Mouse (Mus musculus): ENCODE measurements around the gene Gna11. TPM values are rescaled to one million over a fixed set of nuclear protein-coding genes. Genes with fewer than 3 reads are reported as not detected.
A peak's percentile ranks its signal among the peaks of the same experiment; 100 is the strongest.

Gna11 gene
- polyA plus RNA-seq, 1 experiment from 2014 or later: 82.9 TPM

DNA sequence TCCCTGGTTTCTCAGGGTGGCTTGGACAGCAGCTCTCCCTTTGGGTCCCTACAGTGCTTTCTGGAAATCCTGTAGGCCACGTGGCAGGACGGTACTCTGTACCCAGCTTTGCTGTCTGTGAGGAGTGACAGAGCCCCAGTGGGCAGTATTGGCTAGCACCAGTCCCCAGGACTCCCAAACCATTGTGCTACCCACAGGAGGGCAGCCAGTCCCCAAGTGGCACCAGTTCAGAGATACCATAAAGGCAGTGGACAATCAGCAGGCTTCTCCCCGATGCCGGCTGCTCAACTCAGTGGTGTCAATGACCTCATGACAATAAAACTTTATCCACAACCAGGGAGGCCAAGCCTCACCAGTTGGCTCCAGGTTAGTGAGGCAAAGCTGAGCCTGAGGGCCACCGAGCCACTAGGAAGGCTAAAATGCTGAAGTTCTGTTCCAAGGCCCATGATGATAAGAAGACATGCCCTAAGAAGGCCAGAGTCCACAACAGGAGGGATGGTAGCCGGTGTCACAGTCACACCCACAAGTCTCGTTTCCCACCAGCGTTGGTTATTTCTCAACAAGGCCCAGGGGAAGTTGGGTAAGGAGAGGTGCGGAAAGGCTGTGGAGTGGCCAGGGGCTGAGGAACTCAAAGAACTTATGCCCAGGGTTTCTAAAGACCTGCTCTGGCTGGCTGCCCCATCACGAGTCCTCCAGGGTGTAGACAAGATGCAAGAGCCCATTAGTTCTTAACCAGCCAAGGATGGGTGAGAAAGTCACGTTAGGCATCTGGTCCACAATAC lies 50.5 kb downstream of the Gna11 start:
- peak overlapping the region; percentile 78 for H3K4me3 ChIP-seq (replicated peaks)
- H3K9me3 ChIP-seq: no peaks in the 10 kb centered on the region
- no peak overlapping the region for H3K27ac ChIP-seq
- peak overlapping the region; percentile 19; the same call in 1 of the 2 replicates for H3K9ac ChIP-seq (replicated peaks)
- ATAC-seq (ENCODE audit: insufficient number of reproducible peaks, insufficient read depth, low FRiP score, low TSS enrichment, low read depth): no peak
- H3K4me1 ChIP-seq (replicated peaks): peaks cover 20% of the 10 kb centered on the region
- 84% methylated on average over 11 of the region's 11 CpGs for WGBS
- no peaks in the 10 kb centered on the region; the same call in 1 of the 2 replicates for H3K27me3 ChIP-seq
- H3K36me3 ChIP-seq: peaks cover 47% of the 10 kb centered on the region
- peak overlapping the region; percentile 98 for H3K4me2 ChIP-seq

DNA sequence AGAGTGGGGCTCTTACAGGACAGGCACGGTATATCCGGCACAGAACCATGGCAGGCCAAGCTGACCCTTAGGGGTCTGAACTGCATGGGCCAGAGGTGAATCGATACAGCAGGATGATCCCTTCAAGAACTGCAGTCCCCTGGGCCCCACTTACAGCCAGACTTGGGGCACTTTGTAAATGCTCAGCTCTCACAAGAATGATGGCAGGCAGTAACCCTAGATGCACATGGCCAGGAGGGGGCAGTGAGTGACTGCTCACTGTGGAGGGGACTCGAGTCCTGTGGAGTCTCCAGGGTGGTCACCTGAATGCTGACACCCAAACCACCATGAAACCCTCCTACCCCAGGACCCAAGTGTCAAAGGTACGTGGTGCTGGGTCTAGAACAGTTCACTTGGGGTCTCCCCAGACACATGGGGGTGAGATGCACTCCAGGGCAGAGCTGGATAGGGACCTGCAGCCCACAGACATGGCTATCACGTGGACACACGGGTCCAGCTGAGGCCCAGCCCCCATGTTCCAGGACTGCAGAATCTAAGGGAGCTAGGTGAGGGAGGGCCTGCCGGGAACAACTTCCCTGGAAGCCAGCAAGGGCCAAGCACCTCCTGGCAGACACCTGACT lies 51.3 kb downstream of the Gna11 start:
- WGBS: 86% methylated on average over 8 of the region's 8 CpGs
- H3K4me1 ChIP-seq (replicated peaks): peaks cover 20% of the 10 kb centered on the region
- H3K9ac ChIP-seq (replicated peaks): 0 out of 2 replicates have a peak overlapping the region, but pooled peaks have one; percentile 19
- peaks cover 54% of the 10 kb centered on the region for H3K36me3 ChIP-seq
- no peaks in the 10 kb centered on the region for H3K9me3 ChIP-seq
- H3K27ac ChIP-seq: no peak overlapping the region
- no peak overlapping the region for H3K4me2 ChIP-seq
- no peak for ATAC-seq (ENCODE audit: insufficient number of reproducible peaks, insufficient read depth, low FRiP score, low TSS enrichment, low read depth)
- no peak overlapping the region for H3K4me3 ChIP-seq (replicated peaks)
- H3K27me3 ChIP-seq: no peaks in the 10 kb centered on the region; the same call in 1 of the 2 replicates

DNA sequence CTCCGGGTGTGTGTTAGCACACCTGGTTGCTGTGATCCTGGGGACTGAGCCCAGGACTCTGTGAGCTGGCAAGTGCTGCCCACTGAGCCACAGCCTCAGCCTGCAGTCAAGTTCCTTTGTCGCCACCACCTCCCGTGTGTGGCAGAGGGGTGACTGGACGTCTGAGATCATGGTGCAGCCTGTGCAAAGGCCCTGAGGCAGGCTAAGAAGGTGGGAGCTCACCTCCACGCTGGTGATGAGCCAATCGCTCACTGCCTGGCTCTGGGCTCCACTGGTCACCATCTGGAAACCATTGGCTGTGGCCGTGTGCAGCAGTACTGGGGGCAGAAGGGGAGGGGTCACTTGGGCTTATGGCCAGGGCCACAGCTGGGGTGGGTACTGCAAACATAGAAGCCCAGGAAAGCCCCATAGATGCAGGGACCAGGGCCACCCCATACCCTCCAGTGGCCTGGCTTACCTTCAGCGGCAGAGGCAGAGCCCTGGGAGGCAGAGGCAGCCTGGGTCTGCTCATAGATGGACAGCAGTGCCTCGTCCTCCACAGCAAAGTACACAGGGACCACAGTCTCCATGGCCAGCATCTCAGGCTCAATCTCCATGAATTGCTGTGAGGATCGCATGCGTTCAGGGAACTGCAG lies 52.3 kb downstream of the Gna11 start:
- Histone ChIP-seq H3K27ac (no peak overlapping the region), H3K4me3 (replicated peaks) (no peak overlapping the region), H3K9ac (replicated peaks) (0 out of 2 replicates have a peak overlapping the region, but pooled peaks have one; percentile 27), H3K36me3 (peaks cover 64% of the 10 kb centered on the region), H3K27me3 (no peaks in the 10 kb centered on the region; the same call in 1 of the 2 replicates), H3K4me1 (replicated peaks) (peaks cover 20% of the 10 kb centered on the region), H3K9me3 (no peaks in the 10 kb centered on the region), H3K4me2 (no peak overlapping the region)
- no peak for ATAC-seq (ENCODE audit: insufficient number of reproducible peaks, insufficient read depth, low FRiP score, low TSS enrichment, low read depth)
- 84% methylated on average over 11 of the region's 11 CpGs for WGBS

DNA sequence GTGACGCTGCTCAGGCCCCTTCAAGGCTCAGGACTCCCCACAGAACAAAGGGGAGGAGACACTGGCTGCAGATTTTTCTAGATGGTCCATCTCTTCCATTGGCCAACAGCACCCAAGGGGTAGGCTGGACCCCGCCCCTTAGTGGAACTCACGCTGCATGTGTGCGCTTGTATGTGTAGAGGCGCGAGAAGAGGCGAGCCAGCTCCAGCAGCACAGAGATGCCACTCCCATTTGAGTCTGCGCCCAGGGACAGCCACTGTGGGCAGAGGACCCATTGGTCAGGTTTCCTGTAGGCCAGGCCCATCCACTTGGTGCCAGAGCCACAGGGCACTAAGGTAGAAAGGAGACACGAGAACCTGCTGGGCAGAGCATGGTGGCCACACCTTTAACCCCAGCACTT lies 54.0 kb downstream of the Gna11 start:
- ATAC-seq (ENCODE audit: insufficient number of reproducible peaks, insufficient read depth, low FRiP score, low TSS enrichment, low read depth): no peak
- peaks cover 81% of the 10 kb centered on the region for H3K36me3 ChIP-seq
- WGBS: 94% methylated on average over 9 of the region's 9 CpGs

GRCm38 (mm10) chr10:81489941-81490340 lies 55.0 kb downstream of the Gna11 start:
- H3K9me3 ChIP-seq: no peaks in the 10 kb centered on the region
- H3K27ac ChIP-seq: no peak overlapping the region
- no peaks in the 10 kb centered on the region; the same call in 1 of the 2 replicates for H3K27me3 ChIP-seq
- H3K4me1 ChIP-seq (replicated peaks): peaks cover 9% of the 10 kb centered on the region
- H3K9ac ChIP-seq (replicated peaks): no peak overlapping the region
- H3K4me2 ChIP-seq: no peak overlapping the region
- peaks cover 83% of the 10 kb centered on the region for H3K36me3 ChIP-seq
- 82% methylated on average over 14 of the region's 14 CpGs for WGBS
- ATAC-seq (ENCODE audit: insufficient number of reproducible peaks, insufficient read depth, low FRiP score, low TSS enrichment, low read depth): no peak
- no peak overlapping the region for H3K4me3 ChIP-seq (replicated peaks)

More for the DNA sequence above, 54.0 kb downstream of the Gna11 start:
- Histone ChIP-seq H3K27me3 (no peaks in the 10 kb centered on the region; the same call in 1 of the 2 replicates), H3K9me3 (no peaks in the 10 kb centered on the region), H3K27ac (no peak overlapping the region), H3K4me2 (no peak overlapping the region), H3K4me3 (replicated peaks) (no peak overlapping the region), H3K4me1 (replicated peaks) (peaks cover 17% of the 10 kb centered on the region), H3K9ac (replicated peaks) (no peak overlapping the region)

DNA sequence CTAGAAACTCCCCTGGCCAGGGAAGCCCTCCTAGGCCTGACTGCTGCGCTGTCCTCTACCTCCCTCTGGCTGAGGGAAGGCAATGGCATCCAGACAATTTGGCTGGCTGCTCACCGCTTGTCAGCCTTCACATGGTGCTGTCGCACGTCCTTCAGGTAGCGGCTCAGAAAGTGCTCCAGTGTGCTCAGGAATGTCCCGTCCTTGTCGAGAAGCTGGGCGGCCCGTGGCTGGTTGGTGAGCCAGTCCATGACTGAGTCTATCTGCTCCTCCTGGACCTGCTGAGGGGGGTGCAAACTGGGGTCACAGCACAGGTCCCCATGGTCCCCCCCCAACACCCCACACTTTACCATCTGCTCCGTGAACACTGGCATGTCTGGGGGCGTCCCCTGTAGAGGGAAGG lies 56.9 kb downstream of the Gna11 start:
- H3K36me3 ChIP-seq: peaks cover 72% of the 10 kb centered on the region
- WGBS: 80% methylated on average over 11 of the region's 11 CpGs
- no peak overlapping the region for H3K9ac ChIP-seq (replicated peaks)
- H3K27me3 ChIP-seq: no peaks in the 10 kb centered on the region; the same call in 1 of the 2 replicates
- H3K4me3 ChIP-seq (replicated peaks): no peak overlapping the region
- H3K4me2 ChIP-seq: no peak overlapping the region
- no peaks in the 10 kb centered on the region for H3K9me3 ChIP-seq
- ATAC-seq (ENCODE audit: insufficient number of reproducible peaks, insufficient read depth, low FRiP score, low TSS enrichment, low read depth): no peak
- H3K27ac ChIP-seq: no peak overlapping the region
- H3K4me1 ChIP-seq (replicated peaks): no peaks in the 10 kb centered on the region

- H3K36me3 ChIP-seq: peaks cover 57% of the 10 kb centered on the region
- no peak for ATAC-seq (ENCODE audit: insufficient number of reproducible peaks, insufficient read depth, low FRiP score, low TSS enrichment, low read depth)
- no peak overlapping the region for H3K27ac ChIP-seq
- no peak overlapping the region for H3K4me2 ChIP-seq
- no peak overlapping the region for H3K9ac ChIP-seq (replicated peaks)
- H3K4me3 ChIP-seq (replicated peaks): no peak overlapping the region
- peaks cover 16% of the 10 kb centered on the region for H3K27me3 ChIP-seq
- H3K9me3 ChIP-seq: no peaks in the 10 kb centered on the region
- 93% methylated on average over 10 of the region's 10 CpGs for WGBS
- H3K4me1 ChIP-seq (replicated peaks): 0 out of 2 replicates have a peak, but pooled peaks cover 8% of the 10 kb centered on the region
Observed at GRCm38 (mm10) chr10:81486496-81486895, 58.5 kb downstream of the Gna11 start.

DNA sequence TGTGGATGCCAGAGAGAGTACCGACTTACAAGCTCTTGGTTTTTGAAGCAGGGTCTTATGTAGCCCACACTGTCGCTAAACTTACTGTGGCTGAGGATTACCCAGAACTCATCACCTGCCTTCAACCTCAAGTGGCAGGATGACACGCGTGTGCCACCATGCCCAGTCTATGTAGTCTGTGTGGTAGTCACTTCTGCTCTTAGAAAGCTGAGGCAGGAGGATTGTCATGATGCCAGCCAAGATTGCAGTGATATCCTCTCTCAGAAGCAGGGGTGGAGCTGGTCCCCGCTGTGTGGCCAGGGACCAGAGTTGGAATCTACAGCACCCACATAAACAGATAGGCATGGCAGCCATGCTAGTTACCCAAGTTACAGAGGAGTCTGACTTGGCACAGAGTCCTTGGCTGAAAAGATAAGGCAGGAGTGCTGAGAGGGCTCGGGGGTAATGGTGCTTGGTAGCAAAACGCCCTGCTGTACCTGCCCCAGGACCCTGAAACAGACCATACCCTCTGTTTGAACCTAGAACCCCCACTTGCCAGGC lies 59.4 kb downstream of the Gna11 start:
- Histone ChIP-seq H3K27me3 (peaks cover 25% of the 10 kb centered on the region), H3K4me1 (replicated peaks) (0 out of 2 replicates have a peak, but pooled peaks cover 8% of the 10 kb centered on the region), H3K9ac (replicated peaks) (no peak overlapping the region), H3K27ac (no peak overlapping the region), H3K4me2 (no peak overlapping the region), H3K9me3 (no peaks in the 10 kb centered on the region), H3K36me3 (peaks cover 47% of the 10 kb centered on the region), H3K4me3 (replicated peaks) (no peak overlapping the region)
- ATAC-seq (ENCODE audit: insufficient number of reproducible peaks, insufficient read depth, low FRiP score, low TSS enrichment, low read depth): no peak
- 77% methylated on average over 7 of the region's 7 CpGs for WGBS

GRCm38 (mm10) chr10:81485060-81485449 lies 59.9 kb downstream of the Gna11 start:
- no peak overlapping the region for H3K9ac ChIP-seq (replicated peaks)
- H3K4me1 ChIP-seq (replicated peaks): 0 out of 2 replicates have a peak, but pooled peaks cover 8% of the 10 kb centered on the region
- no peak for ATAC-seq (ENCODE audit: insufficient number of reproducible peaks, insufficient read depth, low FRiP score, low TSS enrichment, low read depth)
- H3K4me2 ChIP-seq: no peak overlapping the region
- no peak overlapping the region for H3K27ac ChIP-seq
- peaks cover 42% of the 10 kb centered on the region for H3K36me3 ChIP-seq
- H3K9me3 ChIP-seq: no peaks in the 10 kb centered on the region
- 27% methylated on average over 2 of the region's 2 CpGs for WGBS
- H3K4me3 ChIP-seq (replicated peaks): no peak overlapping the region
- H3K27me3 ChIP-seq: peaks cover 30% of the 10 kb centered on the region

- no peak overlapping the region for H3K4me3 ChIP-seq (replicated peaks)
- H3K4me2 ChIP-seq: no peak overlapping the region
- peaks cover 35% of the 10 kb centered on the region for H3K27me3 ChIP-seq
- H3K27ac ChIP-seq: no peak overlapping the region
- WGBS: 55% methylated on average over 6 of the region's 6 CpGs
- H3K36me3 ChIP-seq: peaks cover 37% of the 10 kb centered on the region
- H3K9me3 ChIP-seq: no peaks in the 10 kb centered on the region
- no peak overlapping the region for H3K9ac ChIP-seq (replicated peaks)
- no peak for ATAC-seq (ENCODE audit: insufficient number of reproducible peaks, insufficient read depth, low FRiP score, low TSS enrichment, low read depth)
- H3K4me1 ChIP-seq (replicated peaks): 0 out of 2 replicates have a peak, but pooled peaks cover 8% of the 10 kb centered on the region
Observed at GRCm38 (mm10) chr10:81484441-81485059, 60.4 kb downstream of the Gna11 start.
